Mouse (Mus musculus) embryo, embryonic 11 days (tissue): ENCODE measurements around the gene Zfp141.
A peak's percentile ranks its signal among the peaks of the same experiment; 100 is the strongest.

Experiments
- DNase-seq: peaks from one replicate; pipeline ENCODE4 v3.0.0-alpha.2; 2015

Zfp141 gene

DNA sequence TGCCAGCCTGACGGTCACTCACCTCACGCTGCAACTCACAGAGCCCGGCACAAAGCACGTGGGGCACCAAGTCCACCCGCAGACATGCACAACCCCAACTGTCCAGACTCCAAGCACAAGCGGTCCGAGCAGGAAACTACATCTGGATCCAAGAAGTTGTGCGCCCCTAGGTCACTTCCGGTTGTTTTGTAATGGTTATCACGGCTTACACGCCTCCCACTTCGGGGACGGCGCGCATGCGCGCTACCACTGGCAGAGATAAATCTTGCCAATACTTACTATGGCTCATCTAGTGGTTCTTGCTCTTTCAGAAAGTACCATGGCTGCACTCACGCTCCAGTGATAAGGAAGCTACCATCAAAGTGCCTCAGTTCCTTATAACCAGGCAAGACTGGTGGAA, at the start of gene Zfp141:
Gene Zfp141 (minus strand): TSS at position 153 of the 400 bp plus-strand sequence.
- peak; percentile 92 for DNase-seq

GRCm38 (mm10) chr7:42551766-42552165, 46.2 kb upstream of the Zfp141 start:
- no peak for DNase-seq

- DNase-seq, result peak; percentile 39
These were observed 354 bp downstream of the Zfp141 start for GRCm38 (mm10) chr7:42505186-42505585.

DNA sequence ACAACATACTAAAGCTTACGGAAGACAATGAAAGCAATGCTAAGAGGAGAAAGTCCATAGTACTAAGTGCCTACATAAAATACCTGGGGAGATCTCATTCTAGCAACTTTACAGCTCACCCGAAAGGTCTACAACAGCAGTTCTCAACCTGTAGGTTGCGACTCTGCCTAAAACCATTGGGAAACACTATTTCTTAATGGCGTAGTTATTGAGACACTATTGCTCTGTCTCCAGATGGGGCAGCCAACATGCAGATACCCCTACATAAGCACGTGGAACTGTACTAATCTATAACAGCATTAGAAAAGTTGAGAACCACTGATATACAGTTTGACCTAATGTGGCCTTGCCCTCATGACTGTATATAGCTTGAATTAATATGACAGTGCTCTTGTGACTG, 7.3 kb downstream of the Zfp141 start:
- no peak for DNase-seq

- DNase-seq, result no peak
These were observed 8.2 kb downstream of the Zfp141 start for GRCm38 (mm10) chr7:42497356-42497755.

DNA sequence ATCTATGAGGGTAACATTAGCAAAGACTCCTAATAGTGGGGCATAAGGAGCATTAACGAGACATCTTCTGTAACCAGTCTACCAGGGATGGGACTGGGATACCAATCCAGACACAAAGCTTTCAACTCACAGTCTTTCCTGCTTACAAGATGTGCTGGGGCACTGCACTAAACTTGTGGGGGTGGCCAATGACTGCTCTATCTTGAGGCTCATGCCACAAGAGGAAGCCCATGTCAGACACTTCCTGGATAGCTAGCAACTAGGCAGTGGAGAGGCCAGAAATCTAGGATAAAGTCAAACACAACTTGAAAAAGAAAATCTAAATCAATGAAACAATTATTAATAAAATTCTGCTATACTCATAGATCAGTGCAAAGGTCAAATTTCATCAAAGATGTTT, 9.3 kb downstream of the Zfp141 start:
- no peak for DNase-seq

- no peak for DNase-seq
These were observed 14.7 kb downstream of the Zfp141 start for GRCm38 (mm10) chr7:42490859-42491258.

DNA sequence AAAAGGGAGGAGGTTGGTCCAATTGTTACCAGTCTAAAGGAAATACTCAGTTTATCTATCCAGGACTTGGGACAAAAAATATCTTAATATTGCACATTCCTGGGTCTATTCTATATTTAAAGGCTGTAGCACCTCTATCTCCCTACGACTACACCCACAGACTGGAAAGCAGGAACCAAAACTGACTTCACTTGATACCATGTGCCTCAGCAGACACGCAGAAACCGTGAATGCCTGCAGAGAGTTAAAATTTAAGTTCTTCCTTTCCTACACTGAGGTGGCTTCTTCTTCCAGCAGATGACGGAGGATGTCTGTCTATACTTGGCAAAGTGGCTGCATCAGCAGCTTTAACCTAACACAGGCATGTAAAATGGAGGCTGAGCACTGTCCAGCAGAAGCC, 15.2 kb downstream of the Zfp141 start:
- DNase-seq, result no peak

DNA sequence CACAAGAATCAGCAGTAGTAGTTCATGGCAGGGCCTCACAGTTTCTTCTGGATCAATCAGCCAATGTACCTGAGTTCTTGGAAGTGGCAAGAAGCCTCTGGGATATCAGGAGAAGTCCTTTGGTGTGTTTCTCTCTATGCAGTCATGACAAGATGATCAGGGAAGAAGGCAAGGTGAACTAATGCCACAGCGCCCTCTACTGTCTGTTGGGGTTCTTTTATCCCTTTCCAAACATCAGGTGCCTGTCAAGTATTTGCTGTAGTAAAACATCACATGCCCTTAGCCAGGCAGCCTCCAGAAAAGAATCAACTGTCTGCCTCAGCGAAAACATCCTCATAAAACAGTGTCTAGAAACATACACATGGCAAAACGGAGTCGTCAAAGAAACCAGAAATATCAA, 50.9 kb downstream of the Zfp141 start:
- DNase-seq, result no peak

DNA sequence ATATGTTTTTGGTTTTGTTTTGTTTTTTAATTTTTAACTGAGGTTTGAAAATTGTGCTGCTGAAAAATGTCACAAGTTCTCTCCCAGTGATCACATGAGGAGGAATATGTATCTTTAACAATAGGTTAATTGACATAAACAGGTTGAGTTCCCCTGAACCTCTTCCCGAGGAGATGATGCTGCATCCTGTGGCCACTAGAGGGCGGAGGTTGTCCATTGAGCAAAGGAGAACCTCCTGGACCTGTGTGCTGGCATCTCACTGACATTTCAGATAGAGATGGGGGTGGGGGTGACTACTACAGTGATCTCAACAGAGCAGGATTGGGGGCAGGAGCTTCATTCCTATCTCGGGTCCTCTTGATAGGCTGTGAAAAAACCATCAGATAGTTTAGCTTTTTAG, 54.9 kb downstream of the Zfp141 start:
- peak; percentile 0 for DNase-seq

GRCm38 (mm10) chr7:42447850-42448249, 57.7 kb downstream of the Zfp141 start, which contains the start of gene 4933421I07Rik:
TSS of gene 4933421I07Rik (minus strand) at chr7:42448120.
- DNase-seq, result no peak

- DNase-seq, result no peak
These were observed 58.2 kb downstream of the Zfp141 start for GRCm38 (mm10) chr7:42447352-42447751.
